Mouse (Mus musculus): ENCODE measurements around the gene Ints11. TPM values are rescaled to one million over a fixed set of nuclear protein-coding genes. Genes with fewer than 3 reads are reported as not detected.

Gene Ints11
- polyA plus RNA-seq, 1 experiment = 72.1 TPM

DNA sequence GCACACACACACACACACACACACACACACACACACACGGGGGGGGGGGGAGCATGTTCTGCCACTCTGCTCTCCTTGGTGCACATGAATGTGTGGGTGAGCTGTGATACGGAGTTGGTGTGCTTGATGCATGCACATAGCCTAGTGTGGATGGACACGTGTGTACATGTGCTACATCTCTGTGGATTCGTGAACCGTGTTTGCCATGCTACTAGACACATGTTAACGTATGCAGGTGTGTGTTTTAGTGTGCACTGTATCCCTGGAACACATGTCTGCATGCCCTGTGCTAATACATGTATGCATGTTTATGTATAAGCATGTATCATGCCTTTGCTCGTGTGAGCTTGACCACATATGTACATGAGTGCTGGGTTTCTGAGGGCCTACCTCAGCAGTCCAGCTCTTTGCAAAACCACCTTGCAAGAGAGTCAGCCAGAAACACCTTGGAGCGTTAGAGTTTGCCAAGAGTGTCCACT, 23.9 kb downstream of the Ints11 start:
- H3K79me2 ChIP-seq (ENCODE audit: control insufficient read depth, insufficient read depth) = peaks cover 35% of the 10 kb centered on the region
- peak overlapping the region; percentile 83 for H3K4me2 ChIP-seq (ENCODE audit: low read depth)
- peak overlapping the region; percentile 78 for H3K4me3 ChIP-seq
- TF ChIP-seq USF1 (IDR thresholded peaks at IDR 0.05; ENCODE audit: low read depth) = no peak
- no peak for TF ChIP-seq POLR2A (IDR thresholded peaks at IDR 0.05; ENCODE audit: insufficient read length, low read depth)
- no peak for TF ChIP-seq SRF (IDR thresholded peaks at IDR 0.05; ENCODE audit: control insufficient read depth, insufficient read length, low read depth)
- no peak for TF ChIP-seq CEBPB (IDR thresholded peaks at IDR 0.05; ENCODE audit: insufficient read depth, poor library complexity, severe bottlenecking)
- TF ChIP-seq TCF12 (IDR thresholded peaks at IDR 0.05; ENCODE audit: insufficient read depth, poor library complexity, severe bottlenecking) = no peak
- no peak for TF ChIP-seq E2F4 (IDR thresholded peaks at IDR 0.05; ENCODE audit: insufficient read depth)
- TF ChIP-seq POLR2AphosphoS2 (IDR thresholded peaks at IDR 0.05; ENCODE audit: insufficient read length, low read depth) = no peak
- no peak for TF ChIP-seq MYOG (IDR thresholded peaks at IDR 0.05; ENCODE audit: control insufficient read depth in 1 of 3, insufficient read depth in 1 of 3, insufficient read length in 2 of 3, low read depth in 2 of 3)
- no peak for TF ChIP-seq MYOD1 (IDR thresholded peaks at IDR 0.05; ENCODE audit: control insufficient read depth in 1 of 3, insufficient read length in 2 of 3, low read depth in 2 of 3)
- TF ChIP-seq REST (IDR thresholded peaks at IDR 0.05; ENCODE audit: insufficient read depth, insufficient read length) = no peak
- no peak for TF ChIP-seq MAX (IDR thresholded peaks at IDR 0.05; ENCODE audit: low read depth)
- TF ChIP-seq TCF3 (IDR thresholded peaks at IDR 0.05; ENCODE audit: insufficient read length, low read depth) = no peak
- H3K36me3 ChIP-seq (ENCODE audit: control insufficient read depth, insufficient read depth) = no peaks in the 10 kb centered on the region
- H3K27me3 ChIP-seq (ENCODE audit: control insufficient read depth, insufficient read depth, insufficient read length) = no peaks in the 10 kb centered on the region
- peak overlapping the region; percentile 94 for H3ac ChIP-seq (ENCODE audit: control insufficient read depth, insufficient read length)

- H3ac ChIP-seq (ENCODE audit: control insufficient read depth, insufficient read length) = no peak overlapping the region
- peak overlapping the region; percentile 83 for H3K4me2 ChIP-seq (ENCODE audit: low read depth)
- peaks cover 35% of the 10 kb centered on the region for H3K79me2 ChIP-seq (ENCODE audit: control insufficient read depth, insufficient read depth)
- H3K27me3 ChIP-seq (ENCODE audit: control insufficient read depth, insufficient read depth, insufficient read length) = no peaks in the 10 kb centered on the region
- H3K36me3 ChIP-seq (ENCODE audit: control insufficient read depth, insufficient read depth) = no peaks in the 10 kb centered on the region
- TF ChIP-seq USF1 (IDR thresholded peaks at IDR 0.05; ENCODE audit: low read depth) (no peak), MYOD1 (IDR thresholded peaks at IDR 0.05; ENCODE audit: control insufficient read depth in 1 of 3, insufficient read length in 2 of 3, low read depth in 2 of 3) (peak; percentile 71 to 86 (median 85)), POLR2A (IDR thresholded peaks at IDR 0.05; ENCODE audit: insufficient read length, low read depth) (no peak), CEBPB (IDR thresholded peaks at IDR 0.05; ENCODE audit: insufficient read depth, poor library complexity, severe bottlenecking) (no peak), TCF3 (IDR thresholded peaks at IDR 0.05; ENCODE audit: insufficient read length, low read depth) (no peak), POLR2AphosphoS2 (IDR thresholded peaks at IDR 0.05; ENCODE audit: insufficient read length, low read depth) (no peak), MYOG (IDR thresholded peaks at IDR 0.05; ENCODE audit: control insufficient read depth in 1 of 3, insufficient read depth in 1 of 3, insufficient read length in 2 of 3, low read depth in 2 of 3) (peak; percentile 69 to 83 (median 75))
- H3K4me3 ChIP-seq = peak overlapping the region; percentile 78
Measured at GRCm38 (mm10) chr4:155894311-155894881, 25.1 kb downstream of the Ints11 start.

DNA sequence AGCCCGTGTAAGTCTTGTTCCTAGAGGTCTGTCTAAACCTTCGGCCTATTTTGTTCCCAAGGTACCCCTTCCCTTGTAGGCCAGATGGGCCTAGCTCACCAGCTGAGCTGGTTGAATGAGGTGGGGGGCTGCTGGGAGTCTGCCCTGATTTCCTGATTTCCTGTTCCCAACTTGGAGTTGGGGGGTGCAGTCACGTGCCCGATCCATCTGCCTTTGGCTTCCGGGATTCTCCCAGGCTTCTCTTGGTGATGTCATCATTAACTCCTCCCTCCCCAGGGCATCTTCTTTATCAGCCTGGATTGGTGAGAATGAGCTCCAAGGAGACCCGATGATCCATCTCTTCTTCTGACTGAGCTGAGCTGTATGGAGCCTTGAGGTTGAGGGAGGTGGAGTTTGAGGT, 25.9 kb downstream of the Ints11 start:
- H3K36me3 ChIP-seq (ENCODE audit: control insufficient read depth, insufficient read depth) = no peaks in the 10 kb centered on the region
- peak overlapping the region; percentile 83 for H3K4me2 ChIP-seq (ENCODE audit: low read depth)
- H3K79me2 ChIP-seq (ENCODE audit: control insufficient read depth, insufficient read depth) = peaks cover 35% of the 10 kb centered on the region
- TF ChIP-seq USF1 (IDR thresholded peaks at IDR 0.05; ENCODE audit: low read depth) (peak; percentile 88), CEBPB (IDR thresholded peaks at IDR 0.05; ENCODE audit: insufficient read depth, poor library complexity, severe bottlenecking) (no peak), MYOD1 (IDR thresholded peaks at IDR 0.05; ENCODE audit: control insufficient read depth in 1 of 3, insufficient read length in 2 of 3, low read depth in 2 of 3) (no peak), SRF (IDR thresholded peaks at IDR 0.05; ENCODE audit: control insufficient read depth, insufficient read length, low read depth) (no peak), POLR2A (IDR thresholded peaks at IDR 0.05; ENCODE audit: insufficient read length, low read depth) (no peak), TCF3 (IDR thresholded peaks at IDR 0.05; ENCODE audit: insufficient read length, low read depth) (no peak)
- no peaks in the 10 kb centered on the region for H3K27me3 ChIP-seq (ENCODE audit: control insufficient read depth, insufficient read depth, insufficient read length)
- no peak overlapping the region for H3ac ChIP-seq (ENCODE audit: control insufficient read depth, insufficient read length)
- H3K4me3 ChIP-seq = peak overlapping the region; percentile 78

GRCm38 (mm10) chr4:155895826-155896225, 26.5 kb downstream of the Ints11 start:
- H3K4me3 ChIP-seq = peak overlapping the region; percentile 78
- H3K4me2 ChIP-seq (ENCODE audit: low read depth) = peak overlapping the region; percentile 83
- H3K36me3 ChIP-seq (ENCODE audit: control insufficient read depth, insufficient read depth) = no peaks in the 10 kb centered on the region
- H3K79me2 ChIP-seq (ENCODE audit: control insufficient read depth, insufficient read depth) = peaks cover 35% of the 10 kb centered on the region
- no peak overlapping the region for H3ac ChIP-seq (ENCODE audit: control insufficient read depth, insufficient read length)
- H3K27me3 ChIP-seq (ENCODE audit: control insufficient read depth, insufficient read depth, insufficient read length) = no peaks in the 10 kb centered on the region
- no peak for TF ChIP-seq MYOD1 (IDR thresholded peaks at IDR 0.05; ENCODE audit: control insufficient read depth in 1 of 3, insufficient read length in 2 of 3, low read depth in 2 of 3)
- no peak for TF ChIP-seq MAX (IDR thresholded peaks at IDR 0.05; ENCODE audit: low read depth)
- TF ChIP-seq USF1 (IDR thresholded peaks at IDR 0.05; ENCODE audit: low read depth) = no peak
- no peak for TF ChIP-seq TCF3 (IDR thresholded peaks at IDR 0.05; ENCODE audit: insufficient read length, low read depth)
- no peak for TF ChIP-seq CEBPB (IDR thresholded peaks at IDR 0.05; ENCODE audit: insufficient read depth, poor library complexity, severe bottlenecking)
- no peak for TF ChIP-seq TCF12 (IDR thresholded peaks at IDR 0.05; ENCODE audit: insufficient read depth, poor library complexity, severe bottlenecking)
- TF ChIP-seq REST (IDR thresholded peaks at IDR 0.05; ENCODE audit: insufficient read depth, insufficient read length) = no peak
- TF ChIP-seq SRF (IDR thresholded peaks at IDR 0.05; ENCODE audit: control insufficient read depth, insufficient read length, low read depth) = no peak
- TF ChIP-seq POLR2AphosphoS2 (IDR thresholded peaks at IDR 0.05; ENCODE audit: insufficient read length, low read depth) = no peak
- no peak for TF ChIP-seq E2F4 (IDR thresholded peaks at IDR 0.05; ENCODE audit: insufficient read depth)
- TF ChIP-seq MYOG (IDR thresholded peaks at IDR 0.05; ENCODE audit: control insufficient read depth in 1 of 3, insufficient read depth in 1 of 3, insufficient read length in 2 of 3, low read depth in 2 of 3) = no peak
- no peak for TF ChIP-seq POLR2A (IDR thresholded peaks at IDR 0.05; ENCODE audit: insufficient read length, low read depth)
